ENCODE assay signal across 9 mouse cellular contexts in the genomic region with DNA sequence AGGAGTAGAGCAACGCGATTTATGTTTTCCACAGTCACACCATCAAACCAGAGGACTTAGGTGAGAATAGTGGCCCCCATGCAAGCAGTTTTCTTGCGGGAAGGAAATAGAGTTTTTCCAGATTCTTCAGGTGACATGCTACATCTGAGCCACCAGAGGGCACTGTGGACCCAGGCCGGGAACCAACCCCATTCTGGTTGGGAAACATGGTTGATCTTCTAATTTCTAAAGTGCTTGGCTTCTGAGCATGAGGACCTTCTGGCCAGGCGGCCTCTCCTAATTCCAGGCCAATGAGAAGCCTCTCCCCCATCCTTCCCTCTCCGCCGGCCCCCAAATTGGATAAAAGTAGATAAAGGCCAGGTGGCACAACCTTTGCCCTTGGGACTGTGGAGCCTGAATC. TPM values are rescaled to one million over a fixed set of nuclear protein-coding genes. Genes with fewer than 3 reads are reported as not detected.
DNase-seq lines count a peak whose midpoint lies in the region.
"Had no signal": no experiment of that assay in that cellular context is flagged by ENCODE, and none has a peak within 500 bp of the region (broad histone marks: within the 10 kb centered on the region; RNA-seq: fewer than 3 reads in every experiment).

No protein-coding gene starts in this region.

- intact Hi-C loops in heart, postnatal 36 days (cut with DNase I): loop anchor here (1.0 kb wide), 3 partner anchors 56 to 454 kb away; a partner anchor contains a TSS

- no peaks in the 10 kb centered on the region for H3K36me3 ChIP-seq in splenic B cell, adult 2 months (ENCODE audit: control insufficient read depth, insufficient read depth, low read length, poor library complexity, severe bottlenecking)

- H3K27me3 ChIP-seq in splenic B cell, adult 2 months (ENCODE audit: control insufficient read depth, insufficient read depth, low read length, poor library complexity, severe bottlenecking): no peaks in the 10 kb centered on the region
- H3K27me3 ChIP-seq: midbrain, embryonic 12.5 days had no signal

- DNase-seq in heart, postnatal 36 days: peak; percentile 15 to 32
- DNase-seq in heart, adult 11 months: no peak
- DNase-seq in urinary bladder, postnatal 14 days (ENCODE audit: low spot score): peak; percentile 15
- no peak for DNase-seq in urinary bladder, adult 2 months (ENCODE audit: low spot score)
- DNase-seq in cerebellum, postnatal 14 days: peak; percentile 66 to 75
- peak; percentile 14 to 62 for DNase-seq in kidney, postnatal 36 days
- peak; percentile 26 for DNase-seq in splenic B cell, adult 2 months (ENCODE audit: low read depth, low spot score)
- no peak for DNase-seq in right cerebral cortex, postnatal 14 days

RNA-seq across cellular contexts. Expression of a gene that starts 38.3 kb away (rescaled TPM):
- 1 to 10 TPM; 6.1 to 6.3 TPM for total RNA-seq in heart, postnatal 36 days (2021)
- 23.8 and 29.9 TPM in 2 replicates for polyA plus RNA-seq in urinary bladder, adult 2 months (2012; rRNA removed)

RNA-seq across cellular contexts. Expression of a gene that starts 39.9 kb away (rescaled TPM):
- 1 to 10 TPM; 4.3 to 5.0 TPM for total RNA-seq in heart, postnatal 36 days (2021)
- polyA plus RNA-seq in urinary bladder, adult 2 months (2012; rRNA removed): 23.0 and 23.7 TPM in 2 replicates

RNA-seq across cellular contexts. Expression of a gene that starts 56.6 kb away (rescaled TPM):
- under 1 TPM; 0.65 to 0.69 TPM for total RNA-seq in heart, postnatal 36 days (2021)
- polyA plus RNA-seq in urinary bladder, adult 2 months (2012; rRNA removed): 0.41 and 0.66 TPM in 2 replicates

Comparison
In these comparisons a context has a peak if more than half of its experiments do, and no peak if none do; other contexts are left out.
1. DNase-seq: peak in heart, postnatal 36 days (2 of 2), urinary bladder, postnatal 14 days (single experiment), cerebellum, postnatal 14 days (2 of 2), kidney, postnatal 36 days (2 of 2) and splenic B cell, adult 2 months (single experiment); none in heart, adult 11 months (single experiment), urinary bladder, adult 2 months (single experiment) and right cerebral cortex, postnatal 14 days (single experiment).